Mouse (Mus musculus): ENCODE data around the gene Plxna2.

Gene Plxna2

DNA sequence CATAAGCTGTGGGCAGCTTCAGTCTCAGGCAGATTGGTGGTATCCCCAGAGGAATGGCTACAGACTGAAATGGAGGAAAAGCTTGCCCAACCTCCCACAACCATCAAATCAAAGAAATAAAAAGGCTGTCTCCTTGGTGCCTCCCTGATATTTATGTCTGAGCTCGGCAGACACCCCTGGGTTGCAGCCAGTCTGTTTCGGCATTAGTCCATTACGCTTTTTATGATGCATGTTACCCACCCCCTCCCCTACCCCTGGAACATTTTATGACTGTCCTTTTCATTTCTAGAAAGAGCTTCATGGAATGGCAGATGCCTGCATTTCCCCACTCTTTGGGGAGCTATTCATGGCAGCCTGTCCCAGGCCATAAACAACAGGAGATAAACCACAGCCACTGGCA is 47.7 kb downstream of the Plxna2 start:
- DNase-seq, result no peak

DNA sequence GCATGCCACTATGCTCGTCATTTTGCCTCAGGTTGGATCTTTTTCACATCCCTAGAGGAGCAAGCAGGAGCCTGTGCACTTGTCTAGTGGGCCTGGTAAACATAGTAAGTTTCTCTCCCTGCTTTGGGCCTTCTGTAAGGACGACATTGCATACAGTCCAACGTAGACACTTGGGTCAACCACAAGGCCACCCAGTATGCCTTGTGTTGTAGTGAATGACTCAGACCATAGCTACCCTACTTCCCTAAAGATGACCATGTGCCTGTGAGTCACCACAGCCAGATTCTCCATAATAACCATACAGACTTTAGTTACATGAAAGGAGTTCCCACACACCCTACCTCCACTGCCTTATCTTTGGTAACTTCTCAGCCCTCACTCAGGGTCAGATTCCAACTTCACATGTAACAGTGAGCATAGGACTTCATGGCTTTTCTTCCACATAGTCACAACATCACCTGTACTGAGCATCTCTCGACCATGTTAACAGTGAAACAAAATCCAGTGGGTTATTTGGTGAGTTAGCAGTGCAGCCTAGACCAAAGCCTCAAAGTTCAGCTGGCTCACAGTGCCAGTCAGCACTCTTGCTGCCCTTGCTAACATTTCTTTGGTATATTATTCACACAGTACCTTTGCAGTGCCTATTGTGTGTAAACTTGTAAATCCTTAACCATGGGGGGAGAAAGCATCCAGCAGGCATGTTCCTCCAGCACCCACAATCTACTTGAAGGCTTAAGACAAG is 53.9 kb downstream of the Plxna2 start:
- no peak for DNase-seq

DNA sequence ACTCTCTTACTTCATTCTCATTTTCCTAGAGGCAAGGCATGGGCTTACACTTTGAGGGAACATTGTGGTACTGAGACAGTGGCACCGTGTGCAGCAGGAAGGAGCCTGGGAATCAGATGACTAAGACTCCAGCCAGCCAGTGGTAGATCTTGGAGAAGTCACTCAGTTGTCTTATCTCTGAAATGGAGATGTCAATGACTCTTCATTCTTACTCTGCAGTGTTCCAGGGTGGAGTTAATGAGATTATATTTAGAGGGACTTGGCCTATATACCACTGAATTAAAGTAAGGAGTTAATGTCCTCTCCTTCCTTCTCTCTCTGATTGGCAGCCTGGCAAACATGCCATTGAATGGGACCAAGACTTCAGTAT is 54.5 kb downstream of the Plxna2 start:
- DNase-seq, result no peak

DNA sequence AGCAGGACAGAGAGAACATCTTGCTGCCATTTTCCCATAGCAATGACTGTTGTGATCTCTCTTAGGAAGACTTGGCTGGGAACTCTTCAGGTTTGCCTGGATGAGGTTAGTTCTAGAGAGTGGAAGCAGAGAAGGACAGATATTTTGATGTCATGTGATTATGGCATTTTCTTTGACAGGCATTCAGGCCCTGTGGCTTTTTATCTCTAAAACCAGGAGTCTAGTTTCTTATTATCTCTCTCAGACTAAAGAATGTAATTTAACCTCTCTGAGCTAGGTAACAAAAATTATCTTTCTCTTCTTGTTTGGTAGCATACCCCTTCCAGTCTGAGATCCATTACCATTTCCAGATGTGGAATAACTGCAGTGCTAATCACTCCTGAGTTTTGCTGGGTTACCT is 55.2 kb downstream of the Plxna2 start:
- DNase-seq, result no peak

DNA sequence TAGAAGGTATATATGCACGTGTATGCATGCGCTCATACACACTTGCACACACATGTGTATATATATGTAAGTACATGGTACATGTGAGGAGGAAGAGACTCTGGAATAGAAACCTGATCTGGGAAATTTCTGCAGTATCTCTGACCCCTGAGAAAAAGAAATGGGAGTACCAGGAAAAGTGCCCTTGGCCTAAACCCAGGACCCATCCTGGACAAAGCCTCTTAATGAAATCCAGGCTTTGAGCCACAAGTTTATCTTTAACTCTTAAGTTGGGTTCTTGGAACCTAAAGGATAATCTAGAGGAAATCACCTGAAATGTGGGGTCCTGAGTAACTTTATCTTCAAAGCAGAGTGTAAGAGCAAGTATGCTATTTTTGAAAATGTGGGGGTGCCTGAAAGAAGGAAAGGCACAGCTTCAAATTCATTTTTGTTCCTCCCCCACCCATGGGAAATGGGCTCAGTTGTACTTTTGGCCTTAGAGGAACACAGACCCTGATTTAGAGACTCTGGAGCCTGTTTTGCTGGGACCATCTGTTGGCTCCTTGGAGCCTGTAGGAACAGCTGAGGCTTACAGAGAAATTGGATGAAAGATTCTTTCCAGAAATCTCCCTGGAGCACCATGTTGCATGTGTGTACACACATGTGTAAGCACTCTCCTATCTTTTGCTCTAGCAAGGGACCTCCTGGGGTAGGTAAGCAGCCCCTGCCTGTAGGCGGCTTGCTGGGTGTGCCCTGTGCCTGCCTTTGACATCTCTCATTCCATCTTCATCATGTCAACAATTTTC is 57.3 kb downstream of the Plxna2 start:
- peak; percentile 18 to 25 for DNase-seq

DNA sequence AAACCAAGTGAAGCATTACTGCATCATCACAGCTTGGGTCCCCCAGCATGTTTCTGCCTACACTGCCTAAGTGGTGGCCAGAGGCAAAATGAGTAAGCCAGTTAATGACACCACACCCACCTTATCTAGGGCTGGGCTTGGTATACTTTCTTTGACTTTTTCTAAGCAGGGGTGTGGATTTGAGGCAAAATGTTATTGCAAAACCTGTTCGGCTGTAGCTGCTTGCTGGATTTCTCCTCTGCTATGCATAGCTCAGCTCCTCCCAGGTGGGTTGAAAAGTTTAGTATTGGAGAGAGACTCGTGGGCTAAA is 57.8 kb downstream of the Plxna2 start:
- no peak for DNase-seq

DNA sequence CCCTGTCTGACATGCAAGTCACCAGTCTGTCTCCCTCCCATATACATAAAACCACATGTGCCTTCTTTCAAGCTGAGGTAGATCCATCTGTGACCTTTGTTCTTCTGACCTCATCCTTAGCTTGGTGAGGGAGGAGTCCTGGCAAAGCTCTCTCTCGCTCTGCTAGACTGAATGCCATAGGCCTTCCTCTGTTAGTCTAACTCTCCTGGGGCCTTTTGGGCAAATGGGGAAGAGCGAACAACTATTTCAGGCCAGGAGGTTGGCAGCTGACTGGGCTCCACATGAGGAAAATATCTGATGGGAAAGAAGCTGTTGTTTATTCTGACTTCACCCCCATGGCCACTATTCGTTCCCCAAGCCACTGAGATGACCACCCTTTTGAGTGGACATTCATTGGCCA is 59.9 kb downstream of the Plxna2 start:
- DNase-seq, result peak in 1 of 2 experiments; percentile 23

DNA sequence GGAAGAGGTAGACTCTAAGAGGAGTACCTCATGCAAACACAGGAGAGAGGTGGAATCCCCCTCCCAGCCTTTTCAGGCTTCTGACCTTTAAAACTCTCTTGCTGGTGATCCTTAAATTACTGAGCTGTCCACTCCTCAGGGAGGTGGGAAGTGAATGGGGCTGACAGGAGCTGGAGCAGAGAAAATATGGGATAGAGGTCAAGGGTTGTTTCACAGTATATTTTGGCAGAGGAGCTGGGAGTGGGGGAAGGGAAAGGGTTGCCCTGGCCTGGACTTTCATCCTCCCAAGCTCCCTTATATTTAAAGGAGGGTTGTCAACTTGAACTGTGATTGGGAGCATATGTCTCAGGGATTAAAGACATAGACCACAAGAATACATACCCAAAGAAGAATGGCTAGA is 61.1 kb downstream of the Plxna2 start:
- DNase-seq, result no peak

DNA sequence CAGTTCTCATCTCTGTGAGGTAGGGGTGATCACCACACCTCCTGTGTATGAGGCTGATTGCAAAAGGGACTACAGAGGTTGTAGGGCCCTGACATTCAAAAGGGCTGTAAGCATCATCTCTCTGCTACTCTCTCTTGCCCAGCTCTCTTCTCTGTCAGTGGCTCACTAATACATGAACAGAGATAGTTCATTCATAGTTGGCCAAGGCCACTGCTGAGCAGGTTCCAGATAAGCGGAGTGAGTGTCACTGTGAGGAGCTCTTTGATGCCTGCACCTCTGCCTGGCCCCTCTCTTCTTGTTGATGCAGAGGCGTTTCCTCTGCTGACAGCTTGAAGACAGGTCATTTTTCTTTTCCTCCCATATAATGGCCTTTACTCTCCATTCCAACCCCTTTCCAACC is 62.1 kb downstream of the Plxna2 start:
- no peak for DNase-seq

DNA sequence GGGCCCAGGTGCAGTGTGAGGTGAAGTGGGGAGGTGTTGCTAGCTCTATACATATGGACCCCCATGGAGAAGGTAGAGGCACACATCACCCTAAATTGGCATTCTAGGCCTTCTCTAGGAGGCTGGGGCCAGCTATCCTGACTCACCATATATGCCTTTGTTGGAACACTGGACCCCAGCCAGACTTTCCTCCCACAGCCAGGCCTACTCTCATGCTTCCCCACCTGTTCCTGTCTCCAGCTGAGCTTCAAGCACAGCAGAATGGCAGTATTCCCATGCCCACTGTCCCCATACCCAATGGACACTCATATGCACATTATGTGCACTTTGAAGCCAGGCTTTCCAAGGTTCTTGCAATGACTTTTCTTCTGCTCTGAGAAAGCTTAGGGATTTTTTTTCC is 64.0 kb downstream of the Plxna2 start:
- peak; percentile 71 to 78 for DNase-seq

DNA sequence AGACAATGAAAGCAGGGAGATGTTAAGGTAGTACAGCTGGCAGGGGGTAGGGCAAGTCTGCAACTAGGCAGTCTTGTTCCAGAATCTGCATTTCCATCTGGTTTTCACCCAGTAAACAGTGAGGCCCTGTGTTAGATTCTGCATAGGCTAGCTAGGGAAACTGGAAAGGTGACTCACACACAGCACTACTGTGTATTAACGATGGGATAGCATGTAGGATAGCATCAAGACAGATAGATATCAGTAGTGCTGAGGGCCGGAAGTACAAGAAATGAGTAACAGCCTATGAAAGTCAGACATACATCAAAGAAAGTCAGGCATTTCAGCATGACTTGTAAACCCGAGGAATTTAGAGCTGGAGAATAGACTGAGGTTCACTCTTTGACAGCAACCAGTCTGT is 65.1 kb downstream of the Plxna2 start:
- no peak for DNase-seq

DNA sequence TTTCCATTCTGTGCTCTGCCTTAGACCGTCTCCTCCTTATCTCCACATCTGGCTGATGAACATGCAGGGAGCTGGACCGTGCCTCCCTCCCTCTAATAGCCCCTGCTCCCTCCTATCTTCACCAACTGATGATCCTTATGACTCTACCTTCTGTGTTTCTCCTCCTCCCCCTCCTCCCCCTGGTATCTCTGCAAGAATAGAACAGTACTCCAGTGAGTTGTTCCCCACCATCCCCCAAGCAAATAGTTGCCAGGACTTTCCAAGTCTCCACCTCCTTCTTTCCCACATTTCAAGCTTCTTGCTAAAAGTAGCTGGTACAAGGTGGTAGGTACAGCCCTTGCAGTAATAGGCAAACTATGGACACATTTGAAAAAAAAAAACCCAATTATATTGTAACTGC is 67.9 kb downstream of the Plxna2 start:
- DNase-seq, result no peak

DNA sequence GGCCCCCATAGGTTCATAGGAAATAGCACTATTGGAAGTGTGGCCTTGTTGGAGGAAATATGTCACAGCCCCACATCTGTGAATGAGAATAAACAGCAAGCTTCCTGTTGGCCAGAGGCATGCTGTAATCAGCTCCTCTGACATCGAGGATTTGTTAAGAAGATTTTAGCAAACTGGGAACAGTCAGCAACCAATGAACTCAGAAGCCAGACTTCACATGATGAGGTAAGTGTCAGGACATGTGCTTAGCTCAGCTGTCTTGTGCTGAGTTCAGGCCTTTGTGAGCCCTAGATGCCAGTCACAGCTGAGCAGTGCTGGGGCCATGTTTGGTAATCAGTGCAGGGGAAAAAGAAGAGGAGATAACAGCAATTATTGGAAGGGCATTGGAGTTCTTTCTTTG is 69.7 kb downstream of the Plxna2 start:
- no peak for DNase-seq

DNA sequence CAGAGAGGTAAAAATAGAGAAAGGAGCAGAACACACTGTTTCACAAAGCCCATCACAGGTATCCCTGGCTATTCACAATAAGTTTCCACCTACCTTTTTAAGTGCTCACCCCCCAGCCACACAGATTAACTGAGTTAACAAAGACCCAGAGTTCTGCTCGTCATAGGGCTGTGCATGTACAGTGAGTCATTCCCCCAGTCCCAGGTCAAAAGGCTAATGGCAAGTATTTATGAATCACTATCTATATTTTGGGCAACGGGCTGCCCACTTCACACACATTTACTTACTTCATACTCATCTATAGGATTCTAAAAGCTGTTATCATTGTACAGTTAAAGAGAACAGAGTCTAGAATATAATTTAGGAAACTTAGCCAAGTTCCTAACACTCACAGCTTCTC is 70.1 kb downstream of the Plxna2 start:
- DNase-seq, result no peak

DNA sequence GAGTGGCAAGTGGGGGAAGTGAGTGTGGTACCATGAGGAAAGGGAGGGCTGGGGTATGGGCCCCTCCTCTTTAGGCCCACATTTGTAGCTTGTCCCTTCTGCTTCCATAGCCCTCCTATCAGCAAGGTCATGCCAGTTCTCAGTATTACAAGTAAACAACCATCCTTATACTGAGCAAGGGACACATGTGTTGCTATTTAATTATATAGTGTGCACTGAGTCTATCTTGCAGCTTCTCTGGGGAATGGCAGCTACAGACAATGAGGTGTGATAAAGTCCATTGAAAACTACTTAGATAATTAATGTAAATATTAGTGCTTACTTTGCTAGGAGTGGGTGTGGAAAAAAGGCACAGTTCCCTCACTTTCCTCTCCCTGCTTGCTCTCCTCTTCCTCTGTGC is 75.0 kb downstream of the Plxna2 start:
- DNase-seq, result no peak

DNA sequence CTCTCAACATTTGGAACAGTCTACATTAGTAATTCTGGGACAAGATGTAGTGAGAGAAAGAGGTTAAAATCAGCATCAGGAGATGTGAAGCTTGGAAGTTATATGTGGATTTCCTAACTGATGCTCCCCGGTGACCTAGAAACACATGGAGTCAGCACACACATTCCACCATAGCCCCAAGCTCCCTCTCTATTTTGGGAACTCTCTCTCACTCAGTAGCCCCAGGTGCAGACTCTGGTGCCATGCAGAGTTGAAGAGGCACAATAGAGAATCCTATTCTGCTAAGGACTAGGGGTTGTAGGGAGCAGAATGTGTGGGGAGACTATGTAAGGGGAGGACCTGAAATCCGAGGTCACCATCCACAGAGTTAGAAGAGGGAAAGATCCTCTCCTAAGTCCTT is 75.5 kb downstream of the Plxna2 start:
- no peak for DNase-seq

DNA sequence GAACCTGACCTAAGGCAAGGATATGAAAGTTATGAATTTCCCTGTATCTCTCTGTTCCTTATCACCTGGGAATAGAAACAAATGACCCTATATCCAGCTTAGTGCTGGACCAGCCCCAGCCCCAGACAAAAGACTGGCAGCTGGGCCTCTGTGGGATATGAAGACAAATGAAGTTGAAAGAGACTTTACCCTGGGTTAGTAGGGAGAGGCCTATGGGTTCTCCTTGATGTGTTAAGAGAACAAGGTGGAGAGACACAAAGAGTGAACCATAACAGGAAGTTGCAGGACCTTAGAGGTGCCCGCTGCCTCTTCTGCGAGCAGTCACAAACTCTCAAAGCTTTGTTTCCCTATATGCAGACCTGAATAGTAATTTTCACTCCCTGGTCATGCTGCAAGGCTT is 76.8 kb downstream of the Plxna2 start:
- no peak for DNase-seq

DNA sequence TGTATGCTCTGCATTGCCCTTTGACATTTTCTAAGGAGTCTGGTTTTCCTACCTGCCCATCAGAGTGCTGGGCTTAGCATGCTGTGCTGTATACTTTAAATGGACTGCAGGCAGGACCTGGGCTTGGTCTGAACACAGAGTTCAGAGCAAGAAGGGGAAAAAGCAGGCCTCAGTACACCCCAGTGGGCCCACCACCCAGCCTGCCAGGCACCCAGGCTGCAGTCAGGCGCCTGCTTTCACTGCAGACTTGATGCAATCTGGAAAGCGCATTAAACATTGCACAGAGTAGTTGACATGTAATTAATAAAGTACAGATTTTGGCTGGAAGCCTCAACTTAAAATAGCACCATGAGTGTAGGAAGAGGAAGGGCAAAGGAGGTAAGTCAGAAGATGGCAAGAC is 79.4 kb downstream of the Plxna2 start:
- DNase-seq, result no peak

DNA sequence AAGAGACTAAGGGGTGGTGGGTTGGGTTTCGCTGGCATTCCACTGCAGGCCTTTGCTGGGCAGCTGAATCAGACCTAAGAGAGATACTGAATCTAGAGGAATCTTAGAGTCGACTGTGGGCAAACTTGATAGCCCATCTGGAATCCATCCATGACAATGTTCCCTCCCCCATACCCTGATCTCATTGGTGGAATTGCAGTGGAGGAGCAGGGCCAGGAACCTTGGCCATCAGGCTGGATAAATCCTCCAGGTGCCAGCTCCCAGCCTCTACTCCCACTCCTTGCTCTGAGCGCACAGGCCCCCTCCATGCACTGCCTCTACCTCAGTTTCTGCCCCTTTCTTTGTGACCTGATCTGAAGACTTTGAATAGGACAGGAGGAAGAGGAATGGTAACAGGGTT is 81.3 kb downstream of the Plxna2 start:
- DNase-seq, result peak in 1 of 2 experiments; percentile 12

DNA sequence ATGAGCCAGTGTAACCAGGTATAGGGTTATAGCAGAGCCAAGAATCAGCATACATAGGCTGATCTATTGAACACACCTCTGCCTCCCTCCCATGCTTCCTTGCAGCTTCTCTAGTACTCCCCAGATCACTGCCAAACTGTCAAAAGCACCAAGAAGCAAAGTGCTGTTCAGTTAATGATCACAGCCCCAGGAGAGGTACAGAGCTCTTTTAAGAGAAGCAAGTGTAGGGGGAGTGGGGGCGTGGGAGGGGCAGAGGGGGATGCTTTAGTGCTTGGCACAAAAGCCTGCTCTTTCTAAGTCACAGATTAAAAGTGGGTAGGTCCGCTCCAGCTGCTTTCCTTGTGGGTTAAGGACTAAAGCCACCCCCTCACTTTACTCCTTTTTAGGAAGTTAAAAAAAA is 85.2 kb downstream of the Plxna2 start:
- DNase-seq, result no peak

DNA sequence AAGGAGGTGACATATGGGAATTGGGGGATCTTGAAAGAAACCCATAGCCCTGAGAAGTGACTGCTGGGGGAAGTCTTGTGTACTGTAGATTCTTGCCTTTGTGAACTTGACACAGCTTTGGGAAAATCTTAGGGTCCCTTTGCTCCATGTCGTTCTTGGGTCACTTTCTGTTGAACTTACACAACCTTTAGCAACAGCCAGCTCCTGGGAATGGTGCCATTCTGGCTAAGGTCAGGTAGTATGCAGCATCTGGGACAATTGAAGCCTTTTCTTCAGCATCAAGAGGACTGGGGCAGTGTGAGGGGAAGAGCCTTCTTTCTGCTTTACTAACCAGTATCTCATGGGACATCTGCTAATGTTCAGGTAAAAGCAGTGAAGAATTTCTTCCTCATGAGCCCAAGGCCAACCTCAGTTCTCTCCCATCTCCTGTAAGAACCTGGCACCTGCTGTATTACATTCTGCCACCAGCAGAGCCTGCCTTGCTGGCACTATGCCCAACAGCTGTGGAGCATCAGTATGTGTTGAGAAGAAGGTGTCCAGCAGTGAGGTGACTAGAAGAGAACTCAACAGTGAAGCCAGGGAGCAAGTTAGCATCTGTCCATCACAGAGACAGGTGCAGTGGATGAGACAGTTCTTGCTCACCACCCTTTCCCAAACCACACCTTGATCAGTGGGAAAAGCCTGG is 86.3 kb downstream of the Plxna2 start:
- DNase-seq, result peak in 1 of 2 experiments; percentile 16

DNA sequence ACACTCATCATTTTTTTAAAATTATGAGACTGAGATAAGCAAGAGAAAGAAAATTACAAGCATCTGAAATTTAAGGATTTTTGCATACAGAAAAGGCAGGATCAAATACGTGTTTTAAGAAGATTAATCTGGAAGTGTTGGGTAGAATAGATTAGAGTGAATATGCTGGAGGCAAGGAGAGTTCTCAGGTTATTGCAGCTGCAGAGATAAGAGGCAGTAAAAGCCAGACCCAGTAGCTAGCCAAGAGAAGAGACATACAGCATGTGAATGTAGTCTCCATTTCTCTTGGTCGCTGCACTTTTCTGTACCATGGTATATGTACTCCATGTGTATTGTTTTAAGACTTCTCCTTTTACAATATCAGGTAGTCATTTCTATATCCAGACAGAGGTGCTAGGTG is 88.5 kb downstream of the Plxna2 start:
- no peak for DNase-seq

DNA sequence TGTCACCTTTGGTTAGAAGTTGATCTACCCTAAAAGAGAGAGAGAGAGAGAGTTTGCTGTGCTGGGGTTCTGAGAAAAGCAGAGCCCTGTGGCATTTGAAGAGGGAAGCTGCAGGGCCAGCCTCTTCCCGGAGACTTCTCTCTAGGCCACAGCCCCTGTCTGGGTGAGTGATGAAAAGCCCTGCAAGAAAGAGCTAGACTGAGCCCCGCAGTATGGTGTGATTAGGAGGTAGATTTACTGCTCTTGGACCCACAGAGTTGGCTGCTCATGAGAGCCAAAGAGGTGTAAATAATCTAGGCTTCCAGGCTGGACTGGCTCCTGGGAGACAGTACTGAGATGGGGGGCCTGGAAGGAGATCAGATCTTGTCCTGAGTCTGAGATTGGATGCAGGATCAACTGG is 94.4 kb downstream of the Plxna2 start:
- no peak for DNase-seq

Data from cerebellum, postnatal 10 days (tissue).